Mouse (Mus musculus) layer of hippocampus, postnatal 36 days (tissue): ENCODE measurements around the gene Ltbr. TPM values are rescaled to one million over a fixed set of nuclear protein-coding genes. Genes with fewer than 3 reads are reported as not detected.
"Not testable (repeated sequence)": the region's sequence is repeated elsewhere in the genome, so short reads cannot be mapped to it uniquely, and the experiment has no call there.

Experiments
- DNase-seq, 2 experiments: peaks; one replicate each; pipeline ENCODE4 v3.0.0; 2022
- total RNA-seq, 2 experiments: library from RNA; stranded (reverse); gene quantifications; 2 replicates each; pipeline ENCODE4 v1.2.3; 2021

The Ltbr gene
- total RNA-seq, 2 experiments from 2014 or later, result 6.9 to 7.0 TPM

DNA sequence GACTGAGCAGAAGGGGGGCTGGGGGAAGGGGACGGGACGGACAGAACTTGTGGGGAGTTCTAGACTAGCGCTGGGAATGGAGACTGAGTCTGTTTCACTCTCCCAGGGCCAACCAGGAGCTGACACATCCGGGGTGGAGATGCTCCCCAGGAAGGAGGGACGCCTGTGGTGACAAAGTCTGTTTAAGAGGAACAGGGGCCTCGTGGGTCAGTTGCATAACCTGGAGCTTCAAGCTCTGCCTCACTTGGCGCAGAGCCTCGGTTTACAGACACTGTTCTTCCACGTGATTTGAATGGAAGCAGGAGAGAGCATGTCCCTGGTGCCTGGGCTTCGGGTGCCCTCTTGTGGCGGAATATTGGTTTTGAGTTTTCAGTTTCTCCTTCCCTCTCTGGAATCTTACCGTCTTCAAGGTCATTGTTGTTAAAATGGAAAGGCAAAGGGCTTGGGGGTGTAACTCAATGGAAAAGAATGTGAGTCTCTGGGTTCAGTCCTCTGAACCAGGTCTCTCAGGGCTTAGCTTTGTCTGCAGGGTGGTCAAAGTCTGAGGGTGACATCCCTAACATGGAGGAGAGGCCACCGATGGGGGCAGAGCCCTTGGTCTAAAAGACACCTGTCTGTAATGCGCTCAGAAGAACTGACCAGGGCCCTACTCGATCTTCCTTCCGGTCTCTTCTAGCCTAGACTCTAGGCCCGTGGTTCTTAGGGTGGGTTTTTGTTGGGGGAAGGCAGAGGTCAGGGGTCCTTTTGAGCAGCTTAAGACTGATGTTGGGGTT lies 42.0 kb downstream of the Ltbr start:
- DNase-seq, result peak; percentile 87 to 88

DNA sequence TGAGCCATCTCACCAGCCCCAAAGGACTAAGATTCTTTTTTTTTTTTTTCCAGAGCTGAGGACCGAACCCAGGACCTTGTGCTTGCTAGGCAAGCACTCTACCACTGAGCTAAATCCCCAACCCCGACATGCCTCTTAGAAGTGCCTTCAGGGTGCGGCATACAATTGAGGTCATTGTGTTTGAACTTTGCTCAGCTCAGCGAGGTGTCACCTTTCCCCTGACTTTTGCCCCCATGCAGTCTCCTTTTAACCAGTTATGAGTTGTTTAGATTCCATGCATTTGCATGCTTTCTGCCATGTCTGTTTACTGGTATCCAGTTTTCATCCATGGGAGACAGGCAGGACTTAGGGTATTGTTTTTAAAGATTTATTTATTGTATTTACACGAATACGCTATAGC lies 44.9 kb downstream of the Ltbr start:
- no peak for DNase-seq

DNA sequence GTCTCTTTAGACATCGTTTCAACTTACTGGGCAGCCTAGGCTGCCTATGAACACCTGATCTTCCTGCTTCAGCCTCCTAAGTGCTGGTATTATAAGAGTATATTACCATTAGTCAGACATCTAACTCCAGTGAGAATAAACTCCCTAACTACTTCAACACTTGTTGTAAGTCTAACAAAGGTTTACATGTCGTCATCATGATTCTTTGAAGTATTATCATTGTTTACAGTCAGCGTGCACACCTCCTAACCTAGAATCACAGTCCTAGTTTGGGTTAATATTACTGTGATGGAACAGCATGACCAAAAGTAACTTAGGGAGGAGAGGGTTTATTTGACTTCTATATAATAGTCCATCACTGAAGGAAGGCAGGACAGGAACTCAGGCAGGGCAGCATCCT lies 46.2 kb downstream of the Ltbr start:
- no peak for DNase-seq

DNA sequence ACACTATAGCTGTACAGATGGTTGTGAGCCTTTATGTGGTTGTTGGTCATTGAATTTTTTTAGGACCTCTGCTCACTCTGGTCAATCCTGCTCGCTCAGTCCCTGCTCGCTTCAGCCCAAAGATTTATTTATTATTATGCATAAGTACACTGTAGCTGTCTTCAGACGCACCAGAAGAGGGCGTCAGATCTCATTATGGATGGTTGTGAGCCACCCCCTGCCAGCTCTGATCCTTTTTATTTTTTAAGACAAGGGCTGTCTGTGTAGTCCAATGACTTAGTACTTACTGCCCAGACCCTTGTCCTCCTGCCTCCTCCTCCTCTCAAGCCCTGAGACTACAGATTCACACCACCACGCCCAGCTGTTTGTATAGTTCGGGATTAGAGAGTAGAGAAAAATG lies 47.1 kb downstream of the Ltbr start:
- not testable (repeated sequence) for DNase-seq

DNA sequence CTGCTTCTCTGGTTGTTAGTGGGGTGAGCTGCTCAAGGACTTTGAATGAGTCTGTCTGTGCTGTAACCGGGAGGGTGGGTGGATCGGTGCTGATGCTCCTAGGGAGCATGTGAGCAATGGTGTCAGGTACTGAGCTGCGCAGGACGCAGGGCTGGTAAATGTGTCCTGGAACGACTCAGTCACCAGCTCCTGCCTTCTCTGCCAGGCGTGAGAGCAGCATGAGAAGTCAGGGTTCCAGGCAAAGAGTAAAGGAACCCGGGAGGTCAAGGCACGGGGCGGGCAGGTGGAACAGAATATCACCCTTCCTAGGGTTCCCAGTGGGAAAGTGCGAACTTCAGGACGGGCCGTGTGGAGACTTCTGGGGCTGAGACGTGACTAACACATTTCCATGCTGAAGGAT lies 47.6 kb downstream of the Ltbr start:
- DNase-seq, result no peak

DNA sequence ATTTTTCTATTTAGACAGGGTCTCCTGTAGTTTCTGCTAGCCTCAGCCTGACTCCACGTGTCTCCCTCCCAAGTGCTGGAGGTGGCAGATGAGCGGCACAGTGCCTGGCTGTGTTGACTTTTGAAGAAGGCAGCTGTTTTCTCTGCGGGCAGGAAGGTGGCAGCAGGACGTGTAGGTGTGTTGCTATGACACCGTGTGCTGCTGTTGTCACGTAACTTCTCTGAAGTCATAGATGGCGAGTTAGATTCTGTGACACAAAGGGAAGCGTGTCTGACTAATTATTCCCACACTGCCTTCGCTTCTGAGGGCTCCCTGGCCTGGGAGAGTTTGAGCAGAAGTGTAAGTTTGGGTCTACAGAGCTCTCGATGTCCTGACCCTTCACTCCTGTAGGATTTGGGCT lies 48.4 kb downstream of the Ltbr start:
- no peak for DNase-seq

DNA sequence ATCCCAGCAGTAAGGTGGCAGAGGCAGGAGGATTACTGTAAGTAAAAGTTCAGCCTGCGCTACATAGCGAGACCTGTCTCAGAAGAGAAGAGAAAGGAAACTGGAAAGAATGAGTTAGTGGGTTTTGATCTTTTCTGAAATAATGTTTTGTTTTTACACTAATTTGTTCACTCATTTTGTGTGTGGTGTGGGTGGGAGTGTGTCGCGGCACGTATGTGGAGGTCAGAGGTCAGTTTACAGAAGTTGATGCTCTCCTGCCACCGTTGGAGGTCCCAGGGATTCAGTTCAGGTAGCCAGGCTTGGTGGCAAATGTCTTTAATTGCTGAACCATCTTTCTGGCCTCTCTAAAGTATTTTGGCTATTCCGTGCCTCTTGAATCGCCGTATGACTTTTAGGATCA lies 49.5 kb downstream of the Ltbr start:
- no peak for DNase-seq

DNA sequence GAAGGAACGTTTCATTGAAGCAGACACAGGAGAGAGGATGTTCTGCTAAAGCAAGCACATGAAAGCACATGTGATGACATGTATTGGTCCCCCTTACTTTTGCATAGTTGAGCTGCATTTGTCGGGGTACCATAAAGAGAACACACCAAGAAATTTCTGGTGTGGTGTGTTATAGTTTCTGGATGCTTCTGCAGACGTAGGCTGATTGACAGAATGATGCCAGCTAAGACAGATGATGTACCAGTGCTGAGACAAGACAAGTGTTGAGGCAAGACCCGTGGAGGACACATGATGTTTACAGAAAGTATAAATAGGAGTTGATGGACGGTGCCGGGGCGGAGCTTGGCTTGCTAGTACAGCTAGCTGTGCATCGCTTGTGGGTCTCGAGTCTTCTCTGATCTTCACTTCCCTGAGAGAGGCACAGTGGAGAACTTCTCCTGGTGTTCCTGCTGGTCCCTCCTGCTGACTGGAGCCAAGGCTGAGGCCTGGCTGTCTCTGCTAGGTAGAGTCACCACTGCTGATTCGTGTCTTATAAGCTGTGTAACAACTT lies 53.6 kb downstream of the Ltbr start:
- DNase-seq, result no peak

Other genes with a start within 250 kb of the Ltbr start
- under 1 TPM; 0.53 to 0.75 TPM for gene Lpar5, start 246.0 kb downstream of the Ltbr start, total RNA-seq
- 100 to 1,000 TPM; 172 to 173 TPM for gene Chd4, start 217.9 kb downstream of the Ltbr start, total RNA-seq
- gene Nop2, start 182.0 kb downstream of the Ltbr start, total RNA-seq, result 10 to 100 TPM; 30.2 to 34.4 TPM
- gene Iffo1, start 168.6 kb downstream of the Ltbr start, total RNA-seq, result 10 to 100 TPM; 67.5 to 68.9 TPM
- gene Gapdh, start 147.4 kb downstream of the Ltbr start, total RNA-seq, result 1,000 to 10,000 TPM; 2,301 to 2,480 TPM
- gene Ncapd2, start 122.2 kb downstream of the Ltbr start, total RNA-seq, result 10 to 100 TPM; 22.8 to 26.5 TPM
- gene Mrpl51, start 122.1 kb downstream of the Ltbr start, total RNA-seq, result 10 to 100 TPM; 70.7 to 72.3 TPM
- 10 to 100 TPM; 75.3 to 80.4 TPM for gene Vamp1, start 98.3 kb downstream of the Ltbr start, total RNA-seq
- 1 to 10 TPM; 3.3 TPM for gene Tapbpl, start 82.0 kb downstream of the Ltbr start, total RNA-seq
- gene Cd27, start 76.9 kb downstream of the Ltbr start, total RNA-seq, result not detected
- gene Tuba3a, start 27.8 kb downstream of the Ltbr start, total RNA-seq, result not detected
- gene Scnn1a, start 6.8 kb upstream of the Ltbr start, total RNA-seq, result 1 to 10 TPM; 4.1 to 4.3 TPM
- 10 to 100 TPM in 1 of 2 experiments, 1 to 10 TPM in 1; 9.9 to 12.6 TPM for gene Tnfrsf1a, start 35.5 kb upstream of the Ltbr start, total RNA-seq
- under 1 TPM in 1 of 2 experiments, not detected in 1; 0.25 TPM for gene Plekhg6, start 66.9 kb upstream of the Ltbr start, total RNA-seq
- 10 to 100 TPM; 70.6 to 71.5 TPM for gene Cd9, start 180.9 kb upstream of the Ltbr start, total RNA-seq
- gene Vwf, start 232.9 kb upstream of the Ltbr start, total RNA-seq, result 10 to 100 TPM; 12.2 to 13.1 TPM